Mouse (Mus musculus): ENCODE results near the gene Mtg2. TPM values are rescaled to one million over a fixed set of nuclear protein-coding genes. Genes with fewer than 3 reads are reported as not detected.

Mtg2 gene
- polyA plus RNA-seq, 1 experiment from 2014 or later, result 26.4 TPM

- Histone ChIP-seq H3K9ac (no peak overlapping the region), H3K36me3 (0 out of 2 replicates have a peak, but pooled peaks cover 3% of the 10 kb centered on the region), H3K27ac (no peak overlapping the region), H3K27me3 (no peaks in the 10 kb centered on the region), H3K4me2 (no peak overlapping the region), H3K4me1 (peaks cover 14% of the 10 kb centered on the region), H3K9me3 (no peaks in the 10 kb centered on the region), H3K4me3 (no peak overlapping the region)
- no peak for ATAC-seq (ENCODE audit: borderline replicate concordance, extremely low read depth, low FRiP score, low TSS enrichment)
- WGBS, result 46% methylated on average over 1 of the region's 1 CpGs
These were observed 57.3 kb downstream of the Mtg2 start for GRCm38 (mm10) chr2:180127675-180128074.

- Histone ChIP-seq H3K4me3 (no peak overlapping the region), H3K36me3 (no peaks in the 10 kb centered on the region), H3K9me3 (no peaks in the 10 kb centered on the region), H3K4me1 (no peaks in the 10 kb centered on the region), H3K4me2 (no peak overlapping the region), H3K27me3 (no peaks in the 10 kb centered on the region), H3K9ac (no peak overlapping the region), H3K27ac (no peak overlapping the region)
- ATAC-seq (ENCODE audit: borderline replicate concordance, extremely low read depth, low FRiP score, low TSS enrichment), result no peak
- 87% methylated on average over 4 of the region's 4 CpGs for WGBS
These were observed 62.8 kb downstream of the Mtg2 start for GRCm38 (mm10) chr2:180133231-180133630.

GRCm38 (mm10) chr2:180133911-180134310 is 63.5 kb downstream of the Mtg2 start:
- no peak for ATAC-seq (ENCODE audit: borderline replicate concordance, extremely low read depth, low FRiP score, low TSS enrichment)
- Histone ChIP-seq H3K4me2 (no peak overlapping the region), H3K9ac (no peak overlapping the region), H3K4me3 (no peak overlapping the region), H3K27ac (no peak overlapping the region), H3K27me3 (no peaks in the 10 kb centered on the region), H3K9me3 (no peaks in the 10 kb centered on the region), H3K4me1 (no peaks in the 10 kb centered on the region), H3K36me3 (0 out of 2 replicates have a peak, but pooled peaks cover 4% of the 10 kb centered on the region)
- WGBS, result 80% methylated on average over 3 of the region's 3 CpGs

- Histone ChIP-seq H3K27me3 (no peaks in the 10 kb centered on the region), H3K27ac (no peak overlapping the region), H3K4me1 (no peaks in the 10 kb centered on the region), H3K36me3 (0 out of 2 replicates have a peak, but pooled peaks cover 6% of the 10 kb centered on the region), H3K4me3 (no peak overlapping the region), H3K9me3 (no peaks in the 10 kb centered on the region), H3K4me2 (no peak overlapping the region), H3K9ac (no peak overlapping the region)
- no peak for ATAC-seq (ENCODE audit: borderline replicate concordance, extremely low read depth, low FRiP score, low TSS enrichment)
- 65% methylated on average over 5 of the region's 5 CpGs for WGBS
These were observed 65.0 kb downstream of the Mtg2 start for GRCm38 (mm10) chr2:180135414-180135813.

Other genes with a start within 250 kb of the Mtg2 start
- 3.4 and 3.7 TPM in 2 replicates for gene Taf4, start 93.9 kb upstream of the Mtg2 start, polyA plus RNA-seq (2015; fragmentation: Nextera tagmentation; extraction: Ambion mirVana)
- 7.5 and 9.5 TPM in 2 replicates for gene Lsm14b, start 45.6 kb upstream of the Mtg2 start, polyA plus RNA-seq (2015; fragmentation: Nextera tagmentation; extraction: Ambion mirVana)
- 513 and 529 TPM in 2 replicates for gene Psma7, start 28.2 kb upstream of the Mtg2 start, polyA plus RNA-seq (2015; fragmentation: Nextera tagmentation; extraction: Ambion mirVana)
- 4.0 and 4.5 TPM in 2 replicates for gene Ss18l1, start 28.1 kb upstream of the Mtg2 start, polyA plus RNA-seq (2015; fragmentation: Nextera tagmentation; extraction: Ambion mirVana)
- not detected in 2 replicates for gene Hrh3, start 33.9 kb downstream of the Mtg2 start, polyA plus RNA-seq (2015; fragmentation: Nextera tagmentation; extraction: Ambion mirVana)
- gene Osbpl2, start 48.7 kb downstream of the Mtg2 start, polyA plus RNA-seq (2015; fragmentation: Nextera tagmentation; extraction: Ambion mirVana), result 30.9 and 32.5 TPM in 2 replicates
- 184 and 191 TPM in 2 replicates for gene Adrm1, start 100.9 kb downstream of the Mtg2 start, polyA plus RNA-seq (2015; fragmentation: Nextera tagmentation; extraction: Ambion mirVana)
- gene Lama5, start 155.3 kb downstream of the Mtg2 start, polyA plus RNA-seq (2015; fragmentation: Nextera tagmentation; extraction: Ambion mirVana), result 79.0 and 83.2 TPM in 2 replicates
- gene Rps21, start 186.8 kb downstream of the Mtg2 start, polyA plus RNA-seq (2015; fragmentation: Nextera tagmentation; extraction: Ambion mirVana), result 477 and 524 TPM in 2 replicates
- gene Cables2, start 202.9 kb downstream of the Mtg2 start, polyA plus RNA-seq (2015; fragmentation: Nextera tagmentation; extraction: Ambion mirVana), result 14.1 and 16.5 TPM in 2 replicates
- gene Rbbp8nl, start 219.3 kb downstream of the Mtg2 start, polyA plus RNA-seq (2015; fragmentation: Nextera tagmentation; extraction: Ambion mirVana), result 2.3 and 3.1 TPM in 2 replicates

Measured in lung, embryonic 15.5 days (tissue).